Mouse (Mus musculus): ENCODE measurements around the gene Srsy.
"Not testable (repeated sequence)": the region's sequence is repeated elsewhere in the genome, so short reads cannot be mapped to it uniquely, and the experiment has no call there.

Gene Srsy

GRCm38 (mm10) chrY:17937230-17937629, at the start of gene Srsy:
TSS of gene Srsy (minus strand) at chrY:17937330.
- not testable (repeated sequence) for DNase-seq

All from cerebellum, postnatal 10 days (tissue).